Mouse (Mus musculus) MEL (cell line): ENCODE measurements around the gene Gm5269. TPM values are rescaled to one million over a fixed set of nuclear protein-coding genes. Genes with fewer than 3 reads are reported as not detected.

ENCODE experiments used
- DNase-seq: peaks from one replicate; pipeline ENCODE4 v3.0.0; 2011; ENCODE audit warnings: low read depth, low spot score
- H3K27ac ChIP-seq: 2 replicates; pipeline ENCODE4 v1.5.1; 2012; ENCODE audit warnings: low read depth, mild to moderate bottlenecking, control low read depth, low read length, moderate library complexity; ENCODE audit not compliant: control insufficient read depth
- H3K27me3 ChIP-seq, 2 experiments: fragments of 150-350 bp in 1 of 2; sonication (generic) in 1 of 2; 2 replicates each; pipeline ENCODE4 v1.6.1; 2012; ENCODE audit warnings: low read length in 2 of 2, mild to moderate bottlenecking in 2 of 2, improper control_type of control experiment in 1 of 2, moderate library complexity in 1 of 2; ENCODE audit not compliant: insufficient read depth in 2 of 2, control insufficient read depth in 1 of 2
- H3K36me3 ChIP-seq, 2 experiments: 2 replicates each; pipeline ENCODE4 v1.6.1; 2012 to 2014; ENCODE audit warnings: low read length in 2 of 2, improper control_type of control experiment in 1 of 2, inconsistent platforms in 1 of 2, mild to moderate bottlenecking in 1 of 2; ENCODE audit not compliant: insufficient read depth in 2 of 2, control insufficient read depth in 1 of 2
- H3K4me1 ChIP-seq, 2 experiments: fragments of 150-350 bp in 1 of 2; sonication (generic) in 1 of 2; 2 replicates each; pipeline ENCODE4 v1.6.1; 2012; ENCODE audit warnings: low read length in 2 of 2, improper control_type of control experiment in 1 of 2, mild to moderate bottlenecking in 1 of 2; ENCODE audit not compliant: insufficient read depth in 2 of 2, control insufficient read depth in 1 of 2
- H3K4me3 ChIP-seq, 2 experiments: fragments of 150-350 bp in 1 of 2; sonication (generic) in 1 of 2; 2 replicates each; pipeline ENCODE4 v1.5.1; 2012; ENCODE audit warnings: low read depth in 2 of 2, low read length in 2 of 2, mild to moderate bottlenecking in 2 of 2, moderate library complexity in 2 of 2, control low read depth in 1 of 2, improper control_type of control experiment in 1 of 2; ENCODE audit not compliant: control insufficient read depth in 1 of 2, insufficient read depth in 1 of 2
- H3K79me2 ChIP-seq: 2 replicates; pipeline ENCODE4 v1.6.1; 2012; ENCODE audit warnings: mild to moderate bottlenecking, low read length, moderate library complexity; ENCODE audit not compliant: control insufficient read depth, poor library complexity, insufficient read depth
- H3K9ac ChIP-seq: 2 replicates; pipeline ENCODE4 v1.6.1; 2012; ENCODE audit warnings: low read depth, mild to moderate bottlenecking, control low read depth, low read length, moderate library complexity; ENCODE audit not compliant: control insufficient read depth, poor library complexity, severe bottlenecking
- H3K9me3 ChIP-seq: fragments of 150-350 bp; sonication (generic); replicated peaks from 2 replicates; pipeline ENCODE4 v1.6.1; 2012; ENCODE audit warnings: mild to moderate bottlenecking, low read length, improper control_type of control experiment, moderate library complexity; ENCODE audit not compliant: insufficient read depth
- BHLHE40 ChIP-seq: IDR thresholded peaks from 2 replicates; pipeline ENCODE4 v1.6.1; 2012; ENCODE audit warnings: low read depth, mild to moderate bottlenecking, inconsistent platforms, low read length, improper control_type of control experiment, borderline replicate concordance
- CHD1 ChIP-seq: IDR thresholded peaks from 2 replicates; pipeline ENCODE4 v1.6.1; 2012; ENCODE audit warnings: low read depth, mild to moderate bottlenecking, inconsistent platforms, low read length, improper control_type of control experiment
- ELF1 ChIP-seq: IDR thresholded peaks from 2 replicates; pipeline ENCODE4 v1.6.1; 2014; ENCODE audit warnings: low read depth, mild to moderate bottlenecking, inconsistent platforms, low read length, improper control_type of control experiment, moderate library complexity
- EP300 ChIP-seq, 2 experiments: IDR thresholded peaks; 2 replicates each; pipeline ENCODE4 v1.6.1; 2011; ENCODE audit warnings: improper control_type of control experiment in 2 of 2, low read length in 2 of 2, low read depth in 1 of 2, mild to moderate bottlenecking in 1 of 2
- ETS1 ChIP-seq: IDR thresholded peaks from 2 replicates; pipeline ENCODE4 v1.6.1; 2012; ENCODE audit warnings: low read depth, mild to moderate bottlenecking, inconsistent platforms, low read length, improper control_type of control experiment, moderate library complexity
- GATA1 ChIP-seq: IDR thresholded peaks from 2 replicates; pipeline ENCODE4 v1.6.1; 2011; ENCODE audit warnings: low read depth, low read length, improper control_type of control experiment
- JUND ChIP-seq: IDR thresholded peaks from 2 replicates; pipeline ENCODE4 v1.6.1; 2011; ENCODE audit warnings: low read depth, mild to moderate bottlenecking, improper control_type of control experiment, low read length
- MAFK ChIP-seq: IDR thresholded peaks from 2 replicates; pipeline ENCODE4 v1.6.1; 2011; ENCODE audit warnings: low read depth, mild to moderate bottlenecking, low read length, improper control_type of control experiment, borderline replicate concordance
- MAX ChIP-seq: IDR thresholded peaks from 2 replicates; pipeline ENCODE4 v1.6.1; 2011; ENCODE audit warnings: low read length, improper control_type of control experiment
- MEF2A ChIP-seq: IDR thresholded peaks from 2 replicates; pipeline ENCODE4 v1.6.1; 2014; ENCODE audit warnings: low read depth, mild to moderate bottlenecking, inconsistent platforms, low read length, improper control_type of control experiment; ENCODE audit not compliant: poor library complexity, insufficient replicate concordance, severe bottlenecking; ENCODE audit errors: extremely low read depth
- MXI1 ChIP-seq: IDR thresholded peaks from 2 replicates; pipeline ENCODE4 v1.6.1; 2011; ENCODE audit warnings: mild to moderate bottlenecking, low read depth, low read length, improper control_type of control experiment
- MYB ChIP-seq: IDR thresholded peaks from 2 replicates; pipeline ENCODE4 v1.6.1; 2011; ENCODE audit warnings: mild to moderate bottlenecking, low read depth, low read length, improper control_type of control experiment
- MYC ChIP-seq: IDR thresholded peaks from 2 replicates; pipeline ENCODE4 v1.6.1; 2011; ENCODE audit warnings: low read depth, mild to moderate bottlenecking, low read length, improper control_type of control experiment, moderate library complexity
- NRF1 ChIP-seq: IDR thresholded peaks from 2 replicates; pipeline ENCODE4 v1.6.1; 2014; ENCODE audit warnings: low read depth, mild to moderate bottlenecking, inconsistent platforms, low read length, improper control_type of control experiment, moderate library complexity; ENCODE audit not compliant: poor library complexity, insufficient read depth, severe bottlenecking
- POLR2A ChIP-seq, 2 experiments: IDR thresholded peaks; 2 replicates each; pipeline ENCODE4 v1.6.1; 2011 to 2012; ENCODE audit warnings: low read length in 2 of 2, mild to moderate bottlenecking in 2 of 2, control low read depth in 1 of 2, improper control_type of control experiment in 1 of 2, low read depth in 1 of 2, moderate library complexity in 1 of 2; ENCODE audit not compliant: control insufficient read depth in 1 of 2, insufficient read depth in 1 of 2, poor library complexity in 1 of 2
- RAD21 ChIP-seq: IDR thresholded peaks from 2 replicates; pipeline ENCODE4 v1.6.1; 2011; ENCODE audit warnings: mild to moderate bottlenecking, low read depth, low read length, improper control_type of control experiment
- RCOR1 ChIP-seq: IDR thresholded peaks from 2 replicates; pipeline ENCODE4 v1.6.1; 2012; ENCODE audit warnings: low read depth, mild to moderate bottlenecking, inconsistent platforms, low read length, improper control_type of control experiment
- SMC3 ChIP-seq: IDR thresholded peaks from 2 replicates; pipeline ENCODE4 v1.6.1; 2011; ENCODE audit warnings: low read depth, low read length, improper control_type of control experiment
- TBP ChIP-seq: IDR thresholded peaks from 2 replicates; pipeline ENCODE4 v1.8.0; 2011; ENCODE audit warnings: low read depth, low read length, improper control_type of control experiment
- UBTF ChIP-seq: IDR thresholded peaks from 2 replicates; pipeline ENCODE4 v1.6.1; 2012; ENCODE audit warnings: low read depth, mild to moderate bottlenecking, inconsistent platforms, low read length, improper control_type of control experiment, moderate library complexity, borderline replicate concordance; ENCODE audit not compliant: insufficient read depth
- USF1 ChIP-seq: IDR thresholded peaks from 2 replicates; pipeline ENCODE4 v1.6.1; 2014; ENCODE audit warnings: low read depth, mild to moderate bottlenecking, inconsistent platforms, low read length, improper control_type of control experiment, moderate library complexity
- USF2 ChIP-seq, 2 experiments: IDR thresholded peaks; 2 replicates each; pipeline ENCODE4 v1.6.1; 2011 to 2012; ENCODE audit warnings: improper control_type of control experiment in 2 of 2, low read length in 2 of 2, borderline replicate concordance in 1 of 2, inconsistent platforms in 1 of 2, low read depth in 1 of 2, mild to moderate bottlenecking in 1 of 2; ENCODE audit not compliant: insufficient read depth in 1 of 2
- ZC3H11A ChIP-seq: IDR thresholded peaks from 2 replicates; pipeline ENCODE4 v1.6.1; 2012; ENCODE audit warnings: low read depth, mild to moderate bottlenecking, inconsistent platforms, low read length, improper control_type of control experiment
- ZKSCAN1 ChIP-seq: IDR thresholded peaks from 2 replicates; pipeline ENCODE4 v1.6.1; 2012; ENCODE audit warnings: low read depth, mild to moderate bottlenecking, inconsistent platforms, low read length, improper control_type of control experiment, moderate library complexity
- ZMIZ1 ChIP-seq: IDR thresholded peaks from 2 replicates; pipeline ENCODE4 v1.6.1; 2012; ENCODE audit warnings: low read depth, mild to moderate bottlenecking, inconsistent platforms, low read length, improper control_type of control experiment, moderate library complexity
- ZNF384 ChIP-seq: IDR thresholded peaks from 2 replicates; pipeline ENCODE4 v1.6.1; 2012; ENCODE audit warnings: low read depth, mild to moderate bottlenecking, inconsistent platforms, low read length, improper control_type of control experiment
- polyA plus RNA-seq, 2 experiments: library from polyadenylated mRNA; stranded (reverse) in 1 of 2; unstranded in 1 of 2; fragments of >175 nt in 1 of 2; fragments of >200 nt in 1 of 2; gene quantifications; 2 replicates each; pipeline versions ENCODE4 v1.2.1 to v1.2.4; 2012; ENCODE audit warnings: low replicate concordance in 2 of 2, low read depth in 1 of 2; ENCODE audit not compliant: insufficient read length in 2 of 2, insufficient read depth in 1 of 2, missing spikeins in 1 of 2
- total RNA-seq: library from RNA; depleted of rRNA; stranded (reverse); fragments of 300-350 nt; gene quantifications from 2 replicates; pipeline ENCODE4 v1.2.3, GENCODE M21; 2012

Gm5269 gene
- total and polyA plus RNA-seq, 3 experiments: 0.67 TPM; not detected in 2

DNA sequence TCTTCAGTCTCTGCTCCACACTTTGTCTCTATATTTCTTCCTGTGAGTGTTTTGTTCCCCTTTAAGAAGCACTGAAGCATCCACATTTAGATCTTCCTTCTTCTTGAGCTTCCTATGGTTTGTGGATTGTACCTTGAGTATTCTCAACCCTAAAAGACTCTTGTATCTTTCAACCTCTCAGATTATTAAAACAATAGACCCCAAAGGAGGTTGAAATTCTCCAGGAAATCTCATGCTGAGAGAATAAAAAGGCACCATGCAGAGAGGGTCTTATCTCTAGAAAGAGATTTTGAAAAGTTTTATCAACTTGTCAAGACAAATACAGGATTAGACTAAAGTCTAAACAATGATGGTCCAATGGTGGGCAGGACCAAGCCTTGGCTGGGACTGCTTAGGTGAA is 6.7 kb downstream of the Gm5269 start:
- DNase-seq: no peak
- no peaks in the 10 kb centered on the region for H3K27me3 ChIP-seq
- peaks cover 9 to 13% of the 10 kb centered on the region in 2 experiments for H3K4me1 ChIP-seq
- H3K36me3 ChIP-seq: peaks cover 0 to 14% of the 10 kb centered on the region in 2 experiments; a peak in 2 of 4 replicates
- H3K4me3 ChIP-seq: no peak overlapping the region
- H3K9me3 ChIP-seq: no peaks in the 10 kb centered on the region
- no peaks in the 10 kb centered on the region for H3K79me2 ChIP-seq
- no peak overlapping the region for H3K27ac ChIP-seq
- no peak for TF ChIP-seq TBP
- TF ChIP-seq EP300 (IDR thresholded peaks at IDR 0.05; ENCODE audit: low read depth in 1 of 2, low read length in 2 of 2): no peak
- no peak for TF ChIP-seq UBTF
- no peak for TF ChIP-seq MAX
- no peak for TF ChIP-seq USF1
- TF ChIP-seq NRF1: no peak
- TF ChIP-seq POLR2A (IDR thresholded peaks at IDR 0.05; ENCODE audit: control insufficient read depth in 1 of 2, insufficient read depth in 1 of 2, low read depth in 1 of 2, low read length in 2 of 2, poor library complexity in 1 of 2): no peak
- no peak for TF ChIP-seq RAD21
- TF ChIP-seq BHLHE40: no peak
- TF ChIP-seq GATA1: no peak
- TF ChIP-seq SMC3: no peak
- no peak overlapping the region for H3K9ac ChIP-seq

- Histone ChIP-seq H3K79me2 (no peaks in the 10 kb centered on the region), H3K27me3 (no peaks in the 10 kb centered on the region), H3K9me3 (no peaks in the 10 kb centered on the region), H3K9ac (no peak overlapping the region)
- no peak for TF ChIP-seq CHD1
- TF ChIP-seq MXI1: no peak
- TF ChIP-seq MYB: no peak
- TF ChIP-seq ETS1: no peak
- TF ChIP-seq BHLHE40: no peak
- TF ChIP-seq TBP: no peak
- TF ChIP-seq ZKSCAN1: no peak
- no peak for TF ChIP-seq MYC
- no peak for TF ChIP-seq EP300 (IDR thresholded peaks at IDR 0.05; ENCODE audit: low read depth in 1 of 2, low read length in 2 of 2)
- TF ChIP-seq MEF2A: no peak
- no peak for TF ChIP-seq MAFK
- TF ChIP-seq ZNF384: no peak
- TF ChIP-seq USF2 (IDR thresholded peaks at IDR 0.05; ENCODE audit: borderline replicate concordance in 1 of 2, insufficient read depth in 1 of 2, low read depth in 1 of 2, low read length in 2 of 2): no peak
- TF ChIP-seq NRF1: no peak
- no peak for TF ChIP-seq JUND
- TF ChIP-seq GATA1: no peak
- TF ChIP-seq ZMIZ1: no peak
- no peak for TF ChIP-seq ELF1
- TF ChIP-seq RCOR1: no peak
- no peak for TF ChIP-seq ZC3H11A
- TF ChIP-seq, all 39 proteins: peak for 0
- no peak for DNase-seq
- Histone ChIP-seq H3K27ac (no peak overlapping the region; the same call in 1 of the 2 replicates), H3K4me1 (peaks cover 9 to 13% of the 10 kb centered on the region in 2 experiments), H3K36me3 (peaks cover 0 to 14% of the 10 kb centered on the region in 2 experiments; a peak in 2 of 4 replicates), H3K4me3 (no peak overlapping the region)
Observed at GRCm38 (mm10) chr1:45882076-45882475, 8.0 kb downstream of the Gm5269 start.
